Mouse (Mus musculus) WW6 (cell line): ENCODE data around the gene Zdhhc12.

ENCODE experiments used
- DNase-seq: peaks from one replicate; pipeline ENCODE4 v3.0.0-alpha.2; 2013; ENCODE audit warnings: low read depth, low spot score

Zdhhc12 gene

DNA sequence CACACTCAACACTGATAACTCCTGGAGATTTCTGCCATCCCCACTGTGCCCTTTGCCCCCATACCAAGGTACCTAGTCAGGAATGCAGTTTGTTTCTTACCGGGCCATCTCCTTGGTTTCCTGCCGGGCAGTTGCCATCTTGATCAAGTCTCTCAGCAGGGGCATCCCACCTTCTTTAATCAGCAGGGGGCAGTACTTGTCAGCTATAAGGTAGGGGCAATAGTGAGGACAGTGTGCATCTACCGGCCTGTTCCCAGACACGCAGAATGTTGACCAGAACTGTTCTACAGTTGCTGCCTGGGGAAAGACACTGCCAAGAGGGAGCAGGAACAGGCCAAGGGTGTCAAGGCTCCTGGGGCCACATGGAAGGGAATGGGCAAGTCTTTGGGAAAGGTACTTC is 6.8 kb upstream of the Zdhhc12 start:
- no peak for DNase-seq

DNA sequence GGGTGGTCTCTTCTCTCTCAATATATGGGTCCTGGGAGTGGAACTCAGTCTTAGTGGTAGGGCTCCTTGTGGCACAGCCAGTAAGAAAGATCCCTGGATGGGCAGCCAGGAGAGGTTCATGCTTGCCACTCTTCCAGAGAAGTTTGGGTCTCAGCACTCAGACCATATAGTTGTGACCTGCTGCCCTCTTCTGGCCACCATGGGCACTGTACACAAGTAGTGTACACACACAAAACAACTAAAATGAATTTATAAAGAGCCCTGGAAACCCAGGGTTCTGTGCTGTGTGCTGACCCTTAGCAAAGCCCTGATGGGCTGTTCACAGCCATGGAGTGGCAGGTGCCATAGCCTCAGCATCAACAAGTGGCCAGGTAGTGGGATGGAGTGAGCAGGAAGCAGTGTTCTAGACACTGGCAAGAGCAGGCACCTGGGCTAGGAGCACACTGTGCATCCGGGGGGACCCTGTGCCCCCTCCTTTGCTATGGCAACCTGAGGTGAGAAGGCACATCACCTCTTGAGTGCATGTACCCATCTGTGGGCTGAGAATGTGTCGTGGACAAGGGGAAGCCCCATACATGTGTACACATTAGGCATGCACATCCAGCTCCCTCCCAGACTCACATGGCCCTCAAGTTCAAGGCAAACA is 2.6 kb upstream of the Zdhhc12 start:
- DNase-seq, result no peak

DNA sequence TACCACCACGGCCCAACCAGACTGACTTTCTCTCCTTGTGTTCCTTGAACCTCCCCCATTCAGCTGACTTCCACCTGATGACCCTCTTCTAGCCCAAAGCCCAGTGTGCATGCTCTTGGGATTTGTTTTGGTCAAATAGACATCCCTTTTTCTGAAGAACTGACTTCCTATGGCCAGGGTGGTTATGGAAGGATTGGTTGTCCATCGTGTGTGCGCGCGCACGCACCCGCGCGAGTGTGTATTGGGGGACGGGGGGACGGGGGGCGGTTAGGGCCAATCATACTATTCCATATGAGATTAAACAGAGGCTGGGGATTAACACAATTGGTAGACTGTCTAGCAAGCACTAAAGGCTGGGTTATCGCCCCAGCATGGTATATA is 750 bp upstream of the Zdhhc12 start:
- DNase-seq, result no peak

DNA sequence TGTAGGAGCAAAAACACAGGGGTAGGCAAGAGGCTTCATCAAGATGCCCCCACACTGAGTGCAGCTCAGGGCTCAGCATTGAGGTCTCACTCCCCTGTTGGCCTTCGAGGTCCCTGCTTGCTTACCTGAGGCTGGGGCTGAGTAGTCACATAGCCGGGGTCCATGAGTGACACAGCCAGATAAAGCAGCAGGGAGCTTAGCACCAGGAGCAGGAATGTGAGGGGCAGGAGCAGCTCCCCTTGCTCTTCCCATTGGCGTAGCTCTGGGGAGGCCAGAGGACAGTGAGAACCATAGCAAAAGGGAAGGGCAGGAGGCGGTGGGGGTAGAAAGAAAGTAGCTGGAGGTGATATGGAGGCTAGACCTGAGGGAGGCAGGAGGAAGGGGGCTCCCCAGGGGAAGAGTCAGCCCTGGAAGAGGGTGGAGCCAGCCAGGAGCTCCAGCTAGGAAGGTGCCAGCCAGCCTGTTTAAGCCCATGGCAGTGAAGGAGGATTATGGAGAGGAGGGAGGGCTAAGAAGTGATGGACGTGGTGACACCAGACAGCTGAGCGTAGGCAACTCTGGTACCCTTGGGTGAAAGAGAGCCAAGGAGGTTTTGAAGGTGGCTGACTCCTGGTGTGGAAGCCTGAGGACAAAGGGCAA is 1.0 kb downstream of the Zdhhc12 start:
- no peak for DNase-seq

- no peak for DNase-seq
Observed at GRCm38 (mm10) chr2:30091521-30091920, 1.9 kb downstream of the Zdhhc12 start.

DNA sequence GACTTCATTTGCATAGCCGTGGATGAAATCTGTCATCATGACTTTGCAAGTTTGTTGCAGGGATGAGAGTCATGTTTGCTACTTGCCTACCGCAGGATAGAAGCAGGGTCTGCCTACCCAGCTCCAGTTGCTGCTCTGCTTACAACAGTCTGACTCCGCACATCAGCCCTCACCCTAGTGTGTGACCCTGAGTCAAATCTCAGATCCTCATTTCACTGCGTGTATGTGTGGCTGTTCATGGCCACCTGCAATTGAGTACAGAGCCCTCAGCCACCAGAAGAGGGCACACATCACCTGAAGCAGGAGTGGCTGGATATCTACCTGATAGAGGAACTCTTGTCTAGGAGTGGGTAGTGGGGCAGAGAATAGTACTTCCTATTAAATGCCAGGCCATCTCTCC is 6.1 kb downstream of the Zdhhc12 start:
- DNase-seq, result no peak

- no peak for DNase-seq
Observed at GRCm38 (mm10) chr2:30084632-30085031, 8.8 kb downstream of the Zdhhc12 start.

- DNase-seq, result no peak
Observed at GRCm38 (mm10) chr2:30084113-30084512, 9.3 kb downstream of the Zdhhc12 start.

DNA sequence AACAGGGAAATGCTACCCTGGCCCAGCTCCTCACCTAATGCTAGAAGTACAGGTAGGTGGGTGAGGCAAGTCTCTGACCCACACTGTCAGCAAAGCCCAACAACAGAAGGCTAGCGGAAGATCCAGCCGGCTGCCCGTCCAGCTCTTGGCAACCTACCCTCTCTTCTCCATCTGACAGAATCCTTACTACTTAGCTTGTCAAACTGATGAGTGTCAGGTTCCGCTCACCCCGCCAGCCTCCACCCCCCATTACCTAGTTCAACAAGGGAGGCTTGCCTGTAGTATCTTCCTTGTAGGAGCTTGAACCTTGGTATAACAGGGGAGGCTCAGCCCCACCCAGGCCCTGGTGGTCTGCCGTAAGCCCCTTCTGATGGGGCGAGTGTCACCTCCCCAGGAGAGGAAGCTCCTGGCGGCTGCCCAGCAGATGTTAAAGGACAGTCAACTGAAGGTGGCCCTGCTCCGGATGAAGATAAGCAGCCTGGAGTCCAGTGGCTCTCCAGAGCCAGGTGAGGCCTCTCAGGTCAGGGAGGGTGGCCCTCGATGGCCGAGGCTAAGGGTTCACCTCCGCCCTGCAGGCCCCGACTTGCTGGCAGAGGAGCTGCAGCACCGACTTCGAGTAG is 13.2 kb downstream of the Zdhhc12 start:
- DNase-seq, result no peak

GRCm38 (mm10) chr2:30078760-30079159 is 14.7 kb downstream of the Zdhhc12 start:
- no peak for DNase-seq

GRCm38 (mm10) chr2:30078349-30078712 is 15.1 kb downstream of the Zdhhc12 start:
- no peak for DNase-seq

GRCm38 (mm10) chr2:30077502-30078348 is 15.7 kb downstream of the Zdhhc12 start, which contains the start of gene Pkn3:
Gene Pkn3 (plus strand): TSS chr2:30077684.
- peak; percentile 82 for DNase-seq

DNA sequence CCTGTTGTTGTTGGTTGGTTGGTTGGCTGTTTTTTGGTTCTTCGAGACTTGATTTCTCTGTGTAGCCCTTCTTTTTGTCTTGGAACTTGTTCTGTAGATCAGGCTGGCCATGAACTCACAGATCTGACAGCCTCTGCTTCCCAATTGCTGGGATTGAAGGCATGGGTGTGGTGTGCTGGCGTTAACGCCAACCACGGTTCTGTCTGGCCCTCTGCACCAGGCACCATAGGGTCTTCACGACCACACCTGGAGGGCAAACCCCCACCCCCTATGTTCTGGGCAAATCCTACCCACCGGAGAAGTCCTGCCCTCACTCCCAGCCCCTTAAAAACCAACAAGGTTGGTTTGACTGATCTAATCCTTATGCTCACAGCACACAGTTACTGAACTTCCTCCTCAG is 16.5 kb downstream of the Zdhhc12 start:
- DNase-seq, result no peak

DNA sequence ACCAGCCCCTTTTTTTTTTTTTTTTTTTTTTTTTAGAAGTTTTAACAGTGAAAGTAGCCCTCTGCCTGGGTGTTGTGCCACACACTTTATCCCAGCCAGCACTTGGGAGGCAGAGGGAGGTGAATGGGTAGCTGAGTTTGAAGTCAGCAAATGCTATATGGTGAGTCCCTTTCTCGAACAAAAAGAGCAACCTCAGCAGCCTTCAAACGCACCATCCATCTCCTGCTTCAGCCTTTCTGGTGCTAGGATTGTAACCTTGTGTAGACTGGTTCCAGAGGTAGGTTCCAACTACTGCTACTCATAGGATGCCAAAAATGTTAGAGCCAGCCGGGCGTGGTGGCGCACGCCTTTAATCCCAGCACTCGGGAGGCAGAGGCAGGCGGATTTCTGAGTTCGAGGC is 17.0 kb downstream of the Zdhhc12 start:
- DNase-seq, result no peak

DNA sequence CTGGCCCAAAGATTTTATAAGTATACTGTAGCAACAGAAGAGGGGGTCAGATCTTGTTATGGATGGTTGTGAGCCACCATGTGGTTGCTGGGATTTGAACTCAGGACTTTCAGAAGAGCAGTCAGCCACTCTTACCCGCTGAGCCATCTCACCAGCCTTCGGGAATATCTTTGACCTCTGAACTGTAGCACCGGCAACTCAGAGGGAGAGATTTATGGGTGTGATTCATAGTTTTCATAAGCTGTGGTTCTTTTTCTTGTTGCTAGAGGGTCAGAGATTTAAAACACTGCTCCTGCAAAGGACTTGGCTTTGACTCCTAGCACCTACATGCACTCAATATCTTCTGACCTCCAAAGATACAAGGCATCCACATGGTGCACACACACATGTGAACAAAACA is 17.8 kb downstream of the Zdhhc12 start:
- DNase-seq, result no peak

DNA sequence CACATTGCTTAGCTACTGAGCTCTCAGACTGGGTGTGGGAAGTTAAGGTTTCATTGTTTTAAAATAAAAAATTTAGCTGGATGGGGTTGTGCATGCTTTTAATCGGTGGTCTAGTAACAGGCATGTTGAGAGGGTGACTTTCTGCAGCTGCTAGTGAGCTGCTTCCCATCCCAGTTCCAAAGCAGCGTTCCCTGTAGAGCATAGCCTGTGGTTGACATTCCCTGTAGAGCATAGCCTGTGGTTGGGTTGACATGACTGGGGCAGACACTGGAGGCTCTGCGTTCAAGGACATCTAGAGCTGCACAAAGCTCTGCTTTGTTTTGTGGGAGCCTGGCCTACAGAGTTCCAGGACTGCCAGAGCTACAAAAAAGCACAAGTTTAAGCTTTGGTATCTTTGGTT is 20.2 kb downstream of the Zdhhc12 start:
- no peak for DNase-seq

- no peak for DNase-seq
Observed at GRCm38 (mm10) chr2:30072875-30073274, 20.6 kb downstream of the Zdhhc12 start.

GRCm38 (mm10) chr2:30067962-30068361 is 25.5 kb downstream of the Zdhhc12 start:
- no peak for DNase-seq

- DNase-seq, result no peak
Observed at GRCm38 (mm10) chr2:30067031-30067888, 26.2 kb downstream of the Zdhhc12 start.

DNA sequence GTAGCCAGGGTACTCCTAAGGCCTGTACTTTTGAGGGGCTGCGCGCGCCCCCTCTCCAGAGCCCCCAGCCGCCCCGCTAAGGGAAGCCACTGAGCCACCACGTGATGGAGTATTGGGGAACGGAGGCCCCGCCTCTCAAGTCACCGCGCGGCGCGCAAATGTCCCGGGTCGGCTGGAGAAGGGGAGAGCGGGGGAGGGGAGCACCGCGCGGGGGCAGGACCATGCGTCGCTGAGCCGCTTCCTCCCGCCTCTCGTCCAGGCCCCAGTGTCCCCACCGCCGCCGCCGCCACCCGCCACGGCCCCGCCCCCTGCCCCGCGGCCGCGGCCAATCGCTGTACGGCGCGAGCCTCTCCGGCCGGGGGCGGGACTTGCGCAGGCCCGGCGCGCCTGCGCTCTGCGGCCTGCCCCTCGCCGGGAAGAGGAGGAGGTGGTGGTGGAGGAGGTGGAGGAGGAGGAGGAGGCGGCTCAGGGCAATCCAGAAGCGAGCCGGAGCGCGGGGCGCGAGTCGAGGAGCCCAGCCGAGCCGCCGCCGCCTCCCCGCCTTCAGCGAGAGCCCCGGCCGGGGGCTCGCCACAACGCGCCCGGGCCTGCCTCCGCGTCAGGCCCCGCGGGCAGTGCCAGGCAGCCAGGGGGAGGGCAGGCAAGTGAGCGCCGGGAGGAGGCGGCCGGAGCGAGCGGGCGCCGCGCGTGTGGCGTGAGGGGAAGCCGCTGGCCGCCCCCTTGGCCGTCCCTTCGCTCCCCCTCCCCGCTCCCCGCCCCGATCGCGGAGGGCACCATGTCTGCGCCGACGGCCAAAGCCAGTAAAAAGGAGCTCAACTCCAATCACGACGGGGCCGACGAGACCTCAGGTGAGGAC is 27.2 kb downstream of the Zdhhc12 start:
- DNase-seq, result peak; percentile 81
